Mouse (Mus musculus): ENCODE measurements around the gene Rhobtb3. TPM values are rescaled to one million over a fixed set of nuclear protein-coding genes. Genes with fewer than 3 reads are reported as not detected.
A peak's percentile ranks its signal among the peaks of the same experiment; 100 is the strongest.

Rhobtb3 gene
- total RNA-seq (2021), result 10 to 100 TPM; 40.1 to 43.0 TPM
- long read RNA-seq, experiment 1, full-length matches to known transcripts, result 35 of 59 reads
- long read RNA-seq, experiment 1, partial matches to known transcripts, result 9 of 59 reads
- long read RNA-seq, experiment 1, other reads (novel, unspliced or antisense), result 15 of 59 reads
- long read RNA-seq, experiment 2, full-length matches to known transcripts, result 34 of 46 reads
- long read RNA-seq, experiment 2, partial matches to known transcripts, result 5 of 46 reads
- long read RNA-seq, experiment 2, other reads (novel, unspliced or antisense), result 7 of 46 reads

GRCm38 (mm10) chr13:75943189-75944043 is at the start of gene Rhobtb3:
Gene Rhobtb3 (minus strand): TSS chr13:75943925.
- peak; percentile 79 to 88 for DNase-seq (ENCODE audit: low spot score in 2 of 2)

DNA sequence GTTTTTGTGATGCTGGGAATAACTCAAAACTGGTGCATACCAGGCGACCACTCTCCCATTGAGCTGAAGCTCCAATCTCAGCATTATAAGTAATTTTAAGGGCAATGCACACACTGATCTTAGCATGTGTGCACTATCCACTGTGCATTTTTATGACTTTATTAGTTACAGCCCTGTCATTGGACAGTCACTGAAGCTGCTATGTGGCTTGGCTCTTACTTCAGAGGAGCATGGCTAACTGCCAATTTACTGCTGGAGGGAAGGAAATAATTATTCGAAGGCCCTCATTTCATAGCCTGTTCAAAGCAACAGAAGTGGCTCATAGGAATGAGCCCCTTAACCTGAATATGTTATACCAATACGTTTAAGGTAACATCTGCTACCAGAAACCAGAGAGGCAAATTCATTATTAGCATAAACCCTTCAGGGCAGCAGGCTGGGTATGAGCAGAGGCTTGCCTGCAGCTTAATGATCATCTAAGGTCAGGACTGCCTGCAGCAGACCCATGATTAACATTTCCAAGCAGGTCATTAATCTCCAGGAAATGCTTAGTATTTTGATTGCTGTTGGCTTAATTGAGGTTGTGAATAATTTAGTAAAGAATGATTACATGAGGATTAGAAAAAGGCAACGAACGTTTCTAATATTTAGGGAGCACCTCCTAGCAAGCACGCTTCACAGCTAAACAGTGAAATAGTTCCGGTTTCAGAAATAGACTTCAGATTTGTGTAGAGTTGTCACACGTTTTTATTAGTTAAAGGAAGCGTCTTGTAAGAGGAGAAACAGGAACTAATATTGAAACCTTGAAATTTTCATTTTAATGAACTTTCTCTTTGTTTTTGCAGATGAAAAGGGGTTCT is 48.7 kb upstream of the Rhobtb3 start:
- no peak for DNase-seq (ENCODE audit: low spot score in 2 of 2)

DNA sequence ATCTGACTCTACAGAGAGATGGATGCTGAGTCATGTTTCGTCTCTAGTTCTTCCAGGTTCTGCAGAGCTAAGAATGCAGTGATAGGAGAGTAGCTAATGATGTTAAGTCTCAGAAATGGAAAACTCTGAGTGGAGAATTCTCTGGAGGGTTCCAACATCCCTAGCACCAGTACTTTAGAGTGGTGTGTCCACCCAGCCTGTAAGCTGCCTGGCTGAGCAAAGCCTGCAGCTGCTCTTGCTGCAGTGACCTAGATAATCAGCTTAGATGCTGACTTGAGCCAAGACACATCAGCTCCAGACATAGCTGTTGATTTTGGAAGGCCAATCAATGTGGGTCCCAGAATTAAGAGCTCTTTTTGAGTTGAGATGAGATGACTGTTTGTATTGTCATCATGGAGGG is 44.4 kb upstream of the Rhobtb3 start:
- peak in 1 of 2 experiments; percentile 15 for DNase-seq (ENCODE audit: low spot score in 2 of 2)

GRCm38 (mm10) chr13:75981901-75982300 is 38.2 kb upstream of the Rhobtb3 start:
- no peak for DNase-seq (ENCODE audit: low spot score in 2 of 2)

DNA sequence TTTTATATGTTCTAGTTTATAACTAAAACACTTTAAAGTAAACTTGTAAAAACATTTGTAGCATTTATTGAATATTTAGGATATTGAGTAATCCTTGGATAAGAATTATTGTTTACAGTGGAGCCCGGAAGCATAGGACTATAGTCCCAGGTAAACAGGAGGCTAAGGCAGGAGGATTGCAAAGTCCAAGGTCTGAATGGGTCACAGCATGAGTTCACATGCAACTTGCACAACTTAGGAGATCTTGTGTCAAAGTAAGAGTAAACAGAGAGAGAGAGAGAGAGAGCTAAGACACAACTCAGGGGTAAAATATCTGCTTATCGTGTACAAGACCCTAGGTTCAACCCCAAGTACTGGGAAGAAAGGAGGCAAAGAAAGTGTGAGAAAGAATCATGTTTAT is 32.9 kb upstream of the Rhobtb3 start:
- no peak for DNase-seq (ENCODE audit: low spot score in 2 of 2)

- no peak for DNase-seq (ENCODE audit: low spot score in 2 of 2)
Observed at GRCm38 (mm10) chr13:75976218-75976617, 32.5 kb upstream of the Rhobtb3 start.

DNA sequence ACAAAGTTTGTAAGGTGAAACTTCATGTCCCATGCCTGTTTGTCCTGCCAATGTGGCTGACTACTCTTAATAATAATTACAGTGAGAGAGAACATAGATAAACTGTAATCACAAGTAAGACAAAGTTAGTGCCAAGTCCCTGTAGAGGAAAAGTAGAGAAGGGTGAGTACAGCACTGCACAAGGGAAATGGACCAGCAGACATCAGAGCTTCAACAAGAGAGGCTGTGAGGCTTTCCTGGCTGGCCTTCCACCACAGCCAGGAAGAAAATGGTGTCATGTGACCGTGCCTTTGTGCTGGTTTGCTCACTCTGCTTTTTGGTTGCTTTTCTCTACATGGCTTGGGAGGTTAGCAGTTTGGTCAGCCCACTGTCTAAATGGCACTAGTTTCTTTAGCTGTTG is 31.9 kb upstream of the Rhobtb3 start:
- no peak for DNase-seq (ENCODE audit: low spot score in 2 of 2)

- no peak for DNase-seq (ENCODE audit: low spot score in 2 of 2)
Observed at GRCm38 (mm10) chr13:75974481-75974880, 30.8 kb upstream of the Rhobtb3 start.

- DNase-seq (ENCODE audit: low spot score in 2 of 2), result no peak
Observed at GRCm38 (mm10) chr13:75966850-75967249, 23.1 kb upstream of the Rhobtb3 start, which contains the start of gene Spata9. Gene Spata9 (plus strand): TSS chr13:75967150.

GRCm38 (mm10) chr13:75955357-75955992 is 11.8 kb upstream of the Rhobtb3 start:
- no peak for DNase-seq (ENCODE audit: low spot score in 2 of 2)

DNA sequence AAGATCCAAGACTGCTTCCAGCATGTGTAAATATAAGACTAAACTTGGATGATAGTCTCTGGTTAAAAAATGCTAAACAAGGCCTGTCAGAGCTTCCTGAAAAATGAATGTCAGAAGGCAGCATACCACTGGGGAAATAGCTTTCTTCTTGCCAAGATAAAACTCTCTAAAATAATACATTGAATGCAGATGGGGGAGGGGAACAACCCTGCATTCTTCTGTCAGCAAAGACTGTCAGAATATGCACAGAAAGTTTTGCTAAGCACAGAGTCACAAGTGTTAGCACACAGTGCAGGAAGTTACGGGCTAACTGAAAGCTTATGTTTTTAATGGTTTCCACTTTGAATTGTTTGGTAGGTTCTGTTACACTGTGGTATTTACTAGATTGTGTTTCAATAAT is 6.6 kb upstream of the Rhobtb3 start:
- DNase-seq (ENCODE audit: low spot score in 2 of 2), result no peak

DNA sequence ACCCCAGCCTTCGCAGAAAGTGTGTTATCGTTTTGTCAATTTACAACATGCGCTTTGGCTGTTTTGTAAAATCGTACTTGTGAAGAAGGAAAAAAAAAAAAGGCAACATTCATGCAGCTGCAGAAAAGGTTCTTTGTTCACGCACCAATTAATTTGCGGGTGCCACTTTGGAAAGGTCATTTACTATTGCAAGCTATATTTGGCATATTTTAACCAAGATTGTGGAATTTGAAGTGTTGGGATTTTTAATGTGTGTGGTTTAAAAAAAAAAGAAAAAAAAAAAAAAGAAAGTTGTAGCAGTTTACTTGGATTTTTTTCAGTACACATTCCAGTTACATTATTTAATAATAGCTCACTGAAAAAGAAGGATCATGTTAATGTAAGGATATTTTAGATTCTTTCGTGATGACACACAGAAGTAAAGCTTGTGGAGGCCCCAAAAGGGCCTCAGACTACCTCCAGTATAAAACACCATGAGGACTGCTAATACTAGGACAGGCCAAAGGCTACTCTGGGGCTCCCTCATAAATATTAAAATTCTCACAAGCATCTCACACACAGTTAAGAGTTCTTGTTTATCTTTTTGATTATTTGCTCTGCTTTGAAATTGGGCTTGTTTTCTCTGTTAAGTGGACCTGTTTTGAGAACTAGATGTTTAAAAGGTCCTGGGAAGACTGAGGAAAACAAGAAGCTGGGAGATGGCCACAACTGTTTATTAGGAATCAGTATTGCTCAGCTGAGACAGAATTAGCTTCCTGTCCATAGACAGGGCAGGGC is 507 bp upstream of the Rhobtb3 start:
- no peak for DNase-seq (ENCODE audit: low spot score in 2 of 2)

DNA sequence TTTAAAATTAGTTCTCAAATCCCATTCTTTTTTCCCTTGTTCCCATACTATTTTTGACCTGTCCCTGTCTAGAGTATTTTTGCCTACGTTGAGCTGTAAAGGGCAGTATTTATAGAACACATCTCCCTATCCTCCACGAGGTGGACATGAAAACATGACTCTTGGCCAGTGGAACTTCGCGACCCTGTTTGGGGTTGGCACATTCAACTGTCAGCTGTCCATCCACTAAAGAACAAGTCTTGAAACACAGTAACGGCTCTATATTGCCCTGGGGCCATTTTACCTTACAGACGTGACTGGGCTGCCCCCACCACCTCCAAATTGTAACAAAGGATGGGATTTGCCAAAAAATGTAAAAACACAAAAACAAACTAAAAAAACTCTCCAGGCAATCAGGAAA is 994 bp downstream of the Rhobtb3 start:
- DNase-seq (ENCODE audit: low spot score in 2 of 2), result peak in 1 of 2 experiments; percentile 23

GRCm38 (mm10) chr13:75941518-75942295 is 2.0 kb downstream of the Rhobtb3 start:
- no peak for DNase-seq (ENCODE audit: low spot score in 2 of 2)

GRCm38 (mm10) chr13:75940791-75941517 is 2.8 kb downstream of the Rhobtb3 start:
- no peak for DNase-seq (ENCODE audit: low spot score in 2 of 2)

DNA sequence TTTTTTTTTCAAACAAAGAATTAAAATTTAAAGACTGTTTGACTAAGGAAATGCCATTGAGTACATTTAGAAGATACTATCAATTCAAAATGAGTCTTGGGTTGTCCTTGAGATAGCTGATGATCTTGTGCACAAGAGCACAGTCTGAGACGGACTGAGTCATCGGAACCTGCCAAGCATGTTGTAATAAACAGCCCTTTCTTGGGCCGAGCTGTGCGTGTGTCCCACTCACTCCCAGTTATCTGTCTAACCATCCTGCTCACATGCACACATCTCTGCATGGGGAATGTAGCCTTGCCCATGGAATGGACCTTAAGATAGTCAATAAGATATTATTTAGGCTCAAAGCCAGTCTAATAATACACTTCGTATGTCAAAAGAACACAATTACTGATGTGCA is 4.9 kb downstream of the Rhobtb3 start:
- no peak for DNase-seq (ENCODE audit: low spot score in 2 of 2)

DNA sequence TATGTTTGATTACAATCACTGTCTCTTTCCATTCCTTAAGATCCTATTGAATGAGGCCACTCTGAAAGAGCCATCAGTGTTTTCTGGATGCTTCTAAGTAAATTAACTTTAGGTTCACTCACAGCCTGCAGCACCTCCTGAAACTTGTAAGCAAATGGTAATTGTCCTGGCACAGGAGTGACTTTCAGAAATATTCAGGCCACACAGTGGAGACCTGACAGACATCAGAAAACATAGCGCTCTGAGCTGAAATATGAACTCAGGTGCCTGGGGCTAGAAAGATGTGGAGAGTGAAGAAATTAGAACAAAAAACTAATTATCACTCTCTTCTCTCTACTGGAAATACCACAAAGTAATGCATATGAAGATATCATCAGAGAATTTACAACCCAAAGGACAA is 10.4 kb downstream of the Rhobtb3 start:
- DNase-seq (ENCODE audit: low spot score in 2 of 2), result no peak

DNA sequence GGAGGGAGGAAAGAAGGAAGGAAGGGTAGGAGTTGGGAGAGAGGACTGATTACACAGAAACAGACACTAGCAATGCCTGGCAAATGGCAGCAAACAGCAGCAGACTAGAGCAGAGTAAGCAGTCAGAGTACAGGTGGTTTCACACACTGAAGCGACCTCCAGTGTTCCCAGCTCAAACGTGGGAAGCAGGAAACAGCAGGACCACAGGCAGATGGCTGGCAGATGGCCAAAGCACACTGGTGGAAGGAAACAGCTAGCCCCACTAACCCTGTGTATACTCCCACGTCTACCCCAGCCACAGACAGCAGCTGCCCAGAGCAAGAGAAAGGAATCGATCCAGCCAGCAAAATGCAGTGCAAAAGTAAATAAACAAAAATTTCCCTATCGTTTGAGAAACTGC is 12.7 kb downstream of the Rhobtb3 start:
- peak in 1 of 2 experiments; percentile 59 for DNase-seq (ENCODE audit: low spot score in 2 of 2)

DNA sequence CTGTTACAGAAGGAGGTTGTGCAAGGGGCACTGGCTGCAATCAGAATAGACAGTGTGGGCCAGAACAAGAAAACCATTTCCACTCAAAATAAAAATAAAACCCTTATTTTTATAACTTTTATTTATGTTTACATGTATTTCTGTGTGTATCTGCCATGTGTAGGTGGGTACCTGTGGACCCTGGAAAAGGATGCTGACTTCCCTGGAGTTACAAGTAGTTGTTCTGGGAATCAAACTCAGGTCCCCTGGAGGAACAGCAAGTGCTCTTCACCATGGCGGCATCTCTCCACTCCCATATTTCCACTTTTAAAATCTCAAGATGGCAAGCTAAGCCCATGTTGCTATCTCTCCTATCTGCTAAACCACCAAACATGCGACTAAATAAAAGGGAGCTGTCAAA is 13.1 kb downstream of the Rhobtb3 start:
- DNase-seq (ENCODE audit: low spot score in 2 of 2), result no peak
